Mouse (Mus musculus) CH12.LX (cell line): ENCODE results near the gene Spc24. TPM values are rescaled to one million over a fixed set of nuclear protein-coding genes. Genes with fewer than 3 reads are reported as not detected.
A peak's percentile ranks its signal among the peaks of the same experiment; 100 is the strongest.

Source experiments
- DNase-seq: peaks from one replicate; pipeline ENCODE4 v3.0.0-alpha.2; 2013; ENCODE audit errors: extremely low read depth
- H3K27ac ChIP-seq: 2 replicates; pipeline ENCODE4 v1.5.1; 2012; ENCODE audit warnings: low read depth, mild to moderate bottlenecking, control low read depth, moderate library complexity; ENCODE audit not compliant: insufficient read depth
- H3K27me3 ChIP-seq: replicated peaks from 2 replicates; pipeline ENCODE3; 2012; ENCODE audit warnings: inconsistent platforms
- H3K36me3 ChIP-seq, 2 experiments: replicated peaks in 1 of 2; 2 replicates each; pipeline versions ENCODE3 to v1.6.1; 2012; ENCODE audit warnings: inconsistent platforms in 1 of 2, low read length in 1 of 2, mild to moderate bottlenecking in 1 of 2, mixed read lengths in 1 of 2, moderate library complexity in 1 of 2; ENCODE audit not compliant: control insufficient read depth in 1 of 2, insufficient read depth in 1 of 2
- H3K4me1 ChIP-seq, 2 experiments: 2 replicates each; pipeline ENCODE4 v1.6.1; 2012; ENCODE audit warnings: inconsistent platforms in 1 of 2, moderate library complexity in 1 of 2; ENCODE audit not compliant: insufficient read depth in 2 of 2, control insufficient read depth in 1 of 2
- H3K4me2 ChIP-seq: 2 replicates; pipeline ENCODE4 v1.6.1; 2012; ENCODE audit warnings: low read depth, mild to moderate bottlenecking, control low read depth; ENCODE audit not compliant: poor library complexity, insufficient read depth, severe bottlenecking
- H3K4me3 ChIP-seq, 3 experiments: fragments of 150-350 bp in 1 of 3; sonication (generic) in 1 of 3; replicated peaks in 1 of 3; 2 replicates each; pipeline versions ENCODE3 to v1.5.1; 2011 to 2012; ENCODE audit warnings: low read depth in 2 of 3, low read length in 2 of 3, mild to moderate bottlenecking in 2 of 3, moderate library complexity in 2 of 3, control low read depth in 1 of 3, improper control_type of control experiment in 1 of 3, inconsistent platforms in 1 of 3, mixed read lengths in 1 of 3; ENCODE audit not compliant: poor library complexity in 1 of 3
- H3K79me2 ChIP-seq: replicated peaks from 2 replicates; pipeline ENCODE4 v1.6.1; 2012; ENCODE audit warnings: mild to moderate bottlenecking, moderate library complexity; ENCODE audit not compliant: control insufficient read depth, poor library complexity, insufficient read depth, severe bottlenecking; ENCODE audit errors: extremely low read depth
- H3K9ac ChIP-seq: 2 replicates; pipeline ENCODE4 v1.6.1; 2012; ENCODE audit warnings: low read depth, mild to moderate bottlenecking, control low read depth, moderate library complexity; ENCODE audit not compliant: insufficient read depth
- H3K9me3 ChIP-seq: replicated peaks from 2 replicates; pipeline ENCODE3; 2012; ENCODE audit warnings: low read length, inconsistent platforms, mixed read lengths
- BHLHE40 ChIP-seq: IDR thresholded peaks from 2 replicates; pipeline ENCODE4 v1.6.1; 2011; ENCODE audit warnings: mild to moderate bottlenecking, low read depth, low read length, improper control_type of control experiment
- CHD1 ChIP-seq: IDR thresholded peaks from 2 replicates; pipeline ENCODE4 v1.6.1; 2012; ENCODE audit warnings: low read depth, low read length, improper control_type of control experiment, inconsistent platforms
- CHD2 ChIP-seq: IDR thresholded peaks from 2 replicates; pipeline ENCODE4 v1.6.1; 2011; ENCODE audit warnings: low read length, improper control_type of control experiment
- E2F4 ChIP-seq: IDR thresholded peaks from 2 replicates; pipeline ENCODE4 v1.6.1; 2011; ENCODE audit warnings: low read depth, low read length, improper control_type of control experiment; ENCODE audit not compliant: insufficient replicate concordance
- ELF1 ChIP-seq: IDR thresholded peaks from 2 replicates; pipeline ENCODE4 v1.6.1; 2014; ENCODE audit warnings: low read depth, mild to moderate bottlenecking, inconsistent platforms, low read length, improper control_type of control experiment
- GABPA ChIP-seq: IDR thresholded peaks from 2 replicates; pipeline ENCODE4 v1.6.1; 2012; ENCODE audit warnings: low read depth, low read length, improper control_type of control experiment, inconsistent platforms; ENCODE audit not compliant: insufficient replicate concordance
- IRF4 ChIP-seq: IDR thresholded peaks from 2 replicates; pipeline ENCODE4 v1.6.1; 2014; ENCODE audit warnings: low read depth, mild to moderate bottlenecking, inconsistent platforms, low read length, improper control_type of control experiment
- JUN ChIP-seq: IDR thresholded peaks from 2 replicates; pipeline ENCODE4 v1.6.1; 2011; ENCODE audit warnings: low read depth, mild to moderate bottlenecking, low read length, improper control_type of control experiment, moderate library complexity; ENCODE audit not compliant: insufficient read depth
- MAFK ChIP-seq: IDR thresholded peaks from 2 replicates; pipeline ENCODE4 v1.6.1; 2011; ENCODE audit warnings: low read length, improper control_type of control experiment; ENCODE audit not compliant: insufficient replicate concordance
- MAX ChIP-seq: IDR thresholded peaks from 2 replicates; pipeline ENCODE4 v1.6.1; 2011; ENCODE audit warnings: low read length, improper control_type of control experiment
- MAZ ChIP-seq: IDR thresholded peaks from 2 replicates; pipeline ENCODE4 v1.6.1; 2012; ENCODE audit warnings: low read depth, mild to moderate bottlenecking, inconsistent platforms, low read length, improper control_type of control experiment, moderate library complexity
- MEF2A ChIP-seq: IDR thresholded peaks from 2 replicates; pipeline ENCODE4 v1.6.1; 2014; ENCODE audit warnings: low read depth, mild to moderate bottlenecking, inconsistent platforms, low read length, improper control_type of control experiment, borderline replicate concordance
- MXI1 ChIP-seq: IDR thresholded peaks from 2 replicates; pipeline ENCODE4 v1.6.1; 2011; ENCODE audit warnings: mild to moderate bottlenecking, low read depth, low read length, improper control_type of control experiment
- MYC ChIP-seq: IDR thresholded peaks from 2 replicates; pipeline ENCODE4 v1.6.1; 2011; ENCODE audit warnings: low read depth, mild to moderate bottlenecking, improper control_type of control experiment, low read length
- NELFE ChIP-seq: IDR thresholded peaks from 2 replicates; pipeline ENCODE4 v1.6.1; 2011; ENCODE audit warnings: low read depth, low read length, improper control_type of control experiment
- NRF1 ChIP-seq: IDR thresholded peaks from 2 replicates; pipeline ENCODE4 v1.6.1; 2014; ENCODE audit warnings: low read depth, mild to moderate bottlenecking, inconsistent platforms, low read length, improper control_type of control experiment, moderate library complexity
- PAX5 ChIP-seq: IDR thresholded peaks from 2 replicates; pipeline ENCODE4 v1.6.1; 2012; ENCODE audit warnings: low read length, inconsistent platforms, mixed read lengths
- POLR2A ChIP-seq: IDR thresholded peaks from 2 replicates; pipeline ENCODE4 v1.6.1; 2011; ENCODE audit warnings: low read depth, mild to moderate bottlenecking, improper control_type of control experiment, low read length
- POLR2AphosphoS2 ChIP-seq: IDR thresholded peaks from 2 replicates; pipeline ENCODE4 v1.6.1; 2011; ENCODE audit warnings: low read depth, low read length, improper control_type of control experiment
- RAD21 ChIP-seq: IDR thresholded peaks from 2 replicates; pipeline ENCODE4 v1.6.1; 2011; ENCODE audit warnings: low read depth, mild to moderate bottlenecking, low read length, improper control_type of control experiment, moderate library complexity
- RCOR1 ChIP-seq: conservative IDR thresholded peaks from 2 replicates; pipeline ENCODE4 v1.6.1; 2012; ENCODE audit warnings: low read depth, mild to moderate bottlenecking, inconsistent platforms, low read length, improper control_type of control experiment
- SIN3A ChIP-seq: IDR thresholded peaks from 2 replicates; pipeline ENCODE4 v1.6.1; 2012; ENCODE audit warnings: low read length, improper control_type of control experiment, inconsistent platforms
- SMC3 ChIP-seq: IDR thresholded peaks from 2 replicates; pipeline ENCODE4 v1.6.1; 2011; ENCODE audit warnings: low read depth, low read length, improper control_type of control experiment
- TBP ChIP-seq: conservative IDR thresholded peaks from 2 replicates; pipeline ENCODE4 v1.6.1; 2011; ENCODE audit warnings: low read depth, low read length, improper control_type of control experiment
- TCF12 ChIP-seq: IDR thresholded peaks from 2 replicates; pipeline ENCODE4 v1.6.1; 2014; ENCODE audit warnings: low read depth, mild to moderate bottlenecking, inconsistent platforms, low read length, improper control_type of control experiment
- ZKSCAN1 ChIP-seq: IDR thresholded peaks from 2 replicates; pipeline ENCODE4 v1.6.1; 2012; ENCODE audit warnings: low read depth, inconsistent platforms, low read length, improper control_type of control experiment, borderline replicate concordance
- ZMIZ1 ChIP-seq: IDR thresholded peaks from 2 replicates; pipeline ENCODE4 v1.6.1; 2012; ENCODE audit warnings: low read depth, mild to moderate bottlenecking, inconsistent platforms, low read length, improper control_type of control experiment
- ZNF384 ChIP-seq: IDR thresholded peaks from 2 replicates; pipeline ENCODE4 v1.6.1; 2012; ENCODE audit warnings: low read depth, low read length, improper control_type of control experiment, inconsistent platforms
- dilution Hi-C: fragments of 300-500 bp; cut with MboI; formaldehyde crosslinking; loops from 2 replicates; pipeline ENCODE4 v1.14.3; 2020; ENCODE audit warnings: low sequenced_read_pairs; ENCODE audit not compliant: extremely low pct_unique_long_range_greater_than_20kb, extremely low pct_ligation_motif_present
- in situ Hi-C: fragments of 300-500 bp; cut with MboI; formaldehyde crosslinking; loops from 3 replicates; pipeline ENCODE4 v1.14.3; 2019; ENCODE audit warnings: low sequenced_read_pairs, low pct_ligation_motif_present, low pct_unique_long_range_greater_than_20kb, mixed read lengths
- polyA plus RNA-seq: library from polyadenylated mRNA; unstranded; fragments of >175 nt; gene quantifications from 2 replicates; pipeline ENCODE4 v1.2.1, GENCODE M21; 2012; ENCODE audit warnings: low read depth; ENCODE audit not compliant: insufficient read length
- total RNA-seq, 2 experiments: library from RNA; depleted of rRNA; stranded (reverse); fragments of 300-350 nt in 1 of 2; fragments of >200 nt in 1 of 2; gene quantifications; 2 replicates each; pipeline ENCODE4 v1.2.3; 2012 to 2014

Spc24 gene
- total and polyA plus RNA-seq, 3 experiments = 74.3 to 83.2 (median 82.7) TPM

- H3K4me2 ChIP-seq = peak overlapping the region; percentile 67
- in situ Hi-C loops (no loop called here), dilution Hi-C loops (no loop called here)
- peaks cover 12 to 72% of the 10 kb centered on the region in 2 experiments for H3K4me1 ChIP-seq
- peak overlapping the region; percentile 3; the same call in 1 of the 2 replicates for H3K9ac ChIP-seq
- peaks cover under 1 to 49% of the 10 kb centered on the region in 2 experiments for H3K36me3 ChIP-seq
- peaks cover 61% of the 10 kb centered on the region for H3K79me2 ChIP-seq
- DNase-seq = no peak
- peak overlapping the region; percentile 8 to 90 (median 85) for H3K4me3 ChIP-seq
- no peaks in the 10 kb centered on the region for H3K27me3 ChIP-seq
- TF ChIP-seq MYC (no peak), TCF12 (no peak), MAFK (no peak), POLR2AphosphoS2 (no peak), CHD1 (no peak), MXI1 (no peak), ZNF384 (no peak), NRF1 (no peak), JUN (no peak), POLR2A (no peak), MAX (no peak)
- no peaks in the 10 kb centered on the region for H3K9me3 ChIP-seq
- peak overlapping the region; percentile 11; the same call in 1 of the 2 replicates for H3K27ac ChIP-seq
These were observed 34.6 kb downstream of the Spc24 start for GRCm38 (mm10) chr9:21725224-21726121.

DNA sequence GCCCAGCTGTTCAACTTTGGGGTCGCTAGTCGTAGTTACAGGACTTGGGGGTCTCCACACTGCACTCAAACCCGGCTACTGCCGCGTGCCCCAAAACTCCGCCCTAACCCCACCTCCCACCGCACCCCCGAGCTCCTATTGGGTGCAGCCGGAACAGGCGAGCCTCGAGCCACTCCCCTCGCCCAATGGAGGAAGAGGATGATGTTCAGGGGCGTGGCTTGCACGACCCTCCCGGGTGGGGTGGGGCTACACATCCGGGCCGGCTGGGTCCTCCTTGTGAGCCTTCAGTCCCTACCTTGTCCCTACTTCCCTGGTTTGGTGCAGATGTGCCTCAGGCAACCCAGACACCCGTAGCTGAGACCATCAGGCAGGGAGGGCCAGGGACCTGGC is 36.0 kb downstream of the Spc24 start:
- in situ Hi-C loops = no loop called here

More for the DNA sequence above, 36.0 kb downstream of the Spc24 start:
- TF ChIP-seq BHLHE40 (peak; percentile 15; the same call in 1 of the 2 replicates), IRF4 (peak; percentile 11; the same call in 1 of the 2 replicates), SMC3 (no peak), RCOR1 (no peak), NELFE (peak; percentile 21; the same call in 1 of the 2 replicates), CHD2 (peak; percentile 18), POLR2AphosphoS2 (no peak), E2F4 (no peak), TBP (peak; percentile 63; the same call in 1 of the 2 replicates), ELF1 (no peak; the same call in 1 of the 2 replicates), ZKSCAN1 (no peak), MEF2A (no peak), ZMIZ1 (peak; percentile 51), MXI1 (peak; percentile 18), POLR2A (peak; percentile 69), RAD21 (no peak), TCF12 (peak; percentile 80), MAZ (no peak), JUN (no peak), PAX5 (no peak), SIN3A (peak; percentile 60), MYC (peak; percentile 80; the same call in 1 of the 2 replicates), GABPA (no peak), MAX (peak; percentile 71)
- peak overlapping the region; percentile 45 for H3K9ac ChIP-seq
- dilution Hi-C loops = no loop called here
- peaks cover 49% of the 10 kb centered on the region for H3K79me2 ChIP-seq
- peaks cover 8 to 68% of the 10 kb centered on the region in 2 experiments for H3K4me1 ChIP-seq
- H3K27ac ChIP-seq = no peak overlapping the region
- peak overlapping the region; percentile 67 for H3K4me2 ChIP-seq
- peak overlapping the region; percentile 83 to 90 (median 85) for H3K4me3 ChIP-seq
- DNase-seq = peak; percentile 92
- H3K9me3 ChIP-seq = no peaks in the 10 kb centered on the region
- H3K27me3 ChIP-seq = no peaks in the 10 kb centered on the region
- H3K36me3 ChIP-seq = peaks cover 0 to 39% of the 10 kb centered on the region in 2 experiments
